Comparison of ENCODE assay signal across 19 mouse cellular contexts in genomic region chr5:100060876-100061275, GRCm38 (mm10).
"Had no signal": no experiment of that assay in that cellular context is flagged by ENCODE, and none has a peak within 500 bp of the region (broad histone marks: within the 10 kb centered on the region; RNA-seq: fewer than 3 reads in every experiment).

No protein-coding gene starts in this region.

- DNase-seq: liver, embryonic 13.5 days; liver, postnatal 0 days; lung, adult 2 months; lung, postnatal 14 days; lung, postnatal 36 days; right cerebral cortex, postnatal 14 days; spleen, adult 18-20 months; thymus, adult 18-20 months; thymus, postnatal 14 days; thymus, postnatal 36 days had no signal

- H3K9me3 ChIP-seq: liver, embryonic 13.5 days; liver, embryonic 15.5 days; lung, embryonic 15.5 days; midbrain, embryonic 13.5 days; midbrain, embryonic 15.5 days; neural tube, embryonic 12.5 days had no signal

- ATAC-seq: liver, postnatal 0 days; lung, postnatal 0 days; midbrain, embryonic 13.5 days; midbrain, embryonic 15.5 days had no signal

- H3K4me1 ChIP-seq: lung, embryonic 15.5 days had no signal

- H3K4me3 ChIP-seq: liver, embryonic 13.5 days; liver, embryonic 15.5 days; lung, embryonic 15.5 days; midbrain, embryonic 13.5 days; midbrain, embryonic 15.5 days; neural tube, embryonic 12.5 days had no signal

- H3K27ac ChIP-seq: liver, embryonic 13.5 days; liver, embryonic 15.5 days; lung, embryonic 15.5 days; macrophage; midbrain, embryonic 13.5 days; midbrain, embryonic 15.5 days; neural tube, embryonic 12.5 days had no signal

- H3K9ac ChIP-seq: liver, embryonic 13.5 days; liver, embryonic 15.5 days; liver, postnatal 0 days; lung, embryonic 15.5 days; midbrain, embryonic 13.5 days; midbrain, embryonic 15.5 days; neural tube, embryonic 12.5 days had no signal

- H3K27me3 ChIP-seq: liver, embryonic 13.5 days; liver, embryonic 15.5 days; lung, embryonic 15.5 days; midbrain, embryonic 13.5 days; midbrain, embryonic 15.5 days; neural tube, embryonic 12.5 days had no signal

- H3K4me2 ChIP-seq: liver, embryonic 11.5 days; liver, embryonic 13.5 days; liver, embryonic 15.5 days; lung, embryonic 15.5 days; midbrain, embryonic 11.5 days; midbrain, embryonic 13.5 days; midbrain, embryonic 15.5 days; neural tube, embryonic 12.5 days had no signal
